Mouse (Mus musculus) T-helper 1 cell (primary cell): ENCODE results near the gene Cep295.
"Not testable (repeated sequence)": the region's sequence is repeated elsewhere in the genome, so short reads cannot be mapped to it uniquely, and the experiment has no call there.

Experiments
- in situ Hi-C: fragments of 300-600 bp; cut with MboI, MseI; formaldehyde crosslinking; loops from one replicate; pipeline ENCODE4 v1.15.1; 2025; ENCODE audit warnings: high pct_unique_total_duplicates

Cep295 gene

DNA sequence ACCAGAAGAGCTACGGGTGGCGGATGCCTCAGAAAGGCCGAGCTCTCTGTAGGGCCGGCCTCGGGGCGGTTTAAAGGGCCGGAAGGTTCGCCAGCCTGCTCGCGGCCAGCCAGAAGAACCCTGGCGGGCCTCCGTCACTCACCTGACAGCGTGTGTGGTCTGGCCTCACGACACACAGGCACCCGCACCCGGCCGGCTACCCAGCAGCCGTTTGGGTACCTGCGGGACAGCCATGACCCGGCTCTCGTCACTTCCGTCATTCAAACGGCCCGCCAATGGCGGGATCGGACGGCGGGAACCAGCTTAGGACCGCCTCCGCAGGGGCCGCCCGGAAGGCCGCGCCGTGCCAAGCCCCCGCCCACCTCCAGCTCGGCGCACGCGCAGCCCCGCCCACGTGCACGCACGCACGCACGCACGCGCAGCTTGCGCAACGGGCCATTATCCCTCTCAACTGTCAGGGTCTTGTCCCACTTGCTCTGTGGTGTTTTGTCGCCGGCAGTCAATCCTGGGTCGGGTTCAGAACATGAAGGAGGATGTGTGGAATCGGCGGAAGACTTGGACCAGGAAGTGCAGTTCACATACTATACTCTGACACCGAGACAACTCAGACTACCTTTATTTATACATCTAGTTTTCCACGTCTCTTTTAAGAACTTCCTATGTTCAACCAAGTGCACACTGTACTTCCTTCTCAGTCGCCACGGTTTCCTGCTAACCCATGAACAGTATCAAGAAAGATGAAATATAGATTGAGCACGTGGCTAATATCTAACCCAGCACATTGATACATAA, at the start of gene Cep295:
Cep295 (minus strand) TSS at position 305 of the 792 bp plus-strand sequence.
- in situ Hi-C loops, result loop anchor here (5.0 kb wide), 1 partner anchor 145 kb away; no protein-coding TSS in a partner anchor

DNA sequence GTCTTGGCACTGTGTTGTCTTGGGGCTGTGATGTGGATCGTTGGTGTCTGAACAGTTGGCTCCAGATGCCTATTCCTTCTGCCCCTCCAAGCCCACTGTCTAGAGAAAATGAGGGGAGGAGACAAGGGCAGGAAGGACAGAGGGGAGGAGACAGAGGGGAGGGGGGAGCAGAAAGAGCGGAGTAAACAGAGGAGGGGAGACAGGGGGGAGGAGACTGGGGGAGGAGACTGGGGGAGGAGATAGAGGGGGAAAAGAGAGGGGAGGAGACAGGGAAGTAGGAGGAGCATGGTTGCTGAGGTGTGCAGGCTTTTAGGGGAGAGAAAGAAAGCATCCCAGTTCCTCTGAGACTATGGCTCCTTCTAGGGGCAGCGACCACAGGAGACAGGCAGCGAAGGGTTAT, 40.0 kb upstream of the Cep295 start:
- in situ Hi-C loops, result no loop called here

DNA sequence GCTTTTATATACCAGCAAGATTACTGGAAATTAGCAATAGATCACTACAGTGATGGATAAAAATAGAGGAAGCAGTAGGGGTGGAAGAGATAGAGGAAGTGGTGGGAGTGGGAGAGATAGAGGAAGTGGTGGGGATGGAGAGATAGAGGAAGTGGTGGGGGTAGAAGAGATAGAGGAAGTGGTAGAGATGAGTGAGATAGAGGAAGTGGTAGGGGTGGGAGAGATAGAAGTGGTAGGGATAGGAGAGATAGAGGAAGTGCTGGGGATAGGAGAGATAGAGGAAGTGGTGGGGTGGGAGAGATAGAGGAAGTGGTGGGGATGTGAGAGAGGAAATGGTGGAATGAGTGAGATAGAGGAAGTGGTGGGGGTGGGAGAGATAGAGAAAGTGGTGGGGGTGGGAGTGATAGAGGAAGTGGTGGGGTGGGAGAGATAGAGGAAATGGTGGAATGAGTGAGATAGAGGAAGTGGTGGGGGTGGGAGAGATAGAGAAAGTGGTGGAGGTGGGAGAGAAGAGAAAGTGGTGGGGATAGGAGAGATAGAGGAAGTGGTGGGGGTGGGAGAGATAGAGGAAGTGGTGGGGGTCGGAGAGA, 37.9 kb upstream of the Cep295 start:
- in situ Hi-C loops, result no loop called here

DNA sequence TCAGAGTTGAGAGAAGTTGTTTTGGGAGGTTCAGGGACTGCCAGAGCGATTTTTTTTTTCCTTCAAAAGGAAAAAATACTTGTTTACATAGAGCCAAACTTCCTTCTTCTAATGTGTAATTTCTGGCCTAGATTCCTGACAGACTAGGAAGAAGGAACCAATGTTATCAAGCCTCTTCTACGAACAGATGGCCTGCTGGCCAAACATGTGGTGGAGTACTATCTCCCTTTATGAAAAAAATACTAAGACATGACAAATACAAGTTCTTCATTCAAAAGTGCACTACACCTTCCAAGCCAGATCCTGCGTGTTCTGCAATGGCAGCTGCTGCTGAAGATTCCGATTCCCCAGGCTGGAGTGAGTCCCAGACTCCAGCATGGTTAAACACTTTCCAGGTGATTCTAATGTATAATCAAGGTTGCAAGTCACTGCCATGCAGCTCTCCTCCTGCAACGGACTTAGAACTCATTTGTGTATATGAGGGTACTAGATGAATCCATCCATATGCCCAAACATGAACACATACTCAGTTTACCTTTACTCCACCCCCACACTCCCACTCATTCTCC, 29.6 kb upstream of the Cep295 start:
- in situ Hi-C loops, result no loop called here

DNA sequence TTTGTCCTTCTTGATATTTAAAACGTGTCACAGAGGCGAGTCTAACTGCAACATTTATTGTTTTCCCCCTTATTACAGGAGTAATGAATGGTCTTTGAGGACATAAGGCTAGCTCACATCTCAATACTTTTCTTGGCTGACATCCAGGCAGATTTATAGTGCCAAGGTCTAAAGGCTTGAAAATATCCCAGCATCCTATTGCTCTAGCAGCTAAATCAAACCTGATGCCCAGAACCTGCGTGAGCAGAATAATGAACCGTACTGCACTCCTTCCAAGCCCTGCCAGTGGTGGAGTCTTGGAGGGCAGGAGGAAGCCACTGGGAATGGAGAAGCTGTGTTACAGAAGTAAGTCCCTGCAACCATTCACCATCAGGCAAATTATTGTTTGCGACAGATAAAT, 26.7 kb upstream of the Cep295 start:
- in situ Hi-C loops, result no loop called here

DNA sequence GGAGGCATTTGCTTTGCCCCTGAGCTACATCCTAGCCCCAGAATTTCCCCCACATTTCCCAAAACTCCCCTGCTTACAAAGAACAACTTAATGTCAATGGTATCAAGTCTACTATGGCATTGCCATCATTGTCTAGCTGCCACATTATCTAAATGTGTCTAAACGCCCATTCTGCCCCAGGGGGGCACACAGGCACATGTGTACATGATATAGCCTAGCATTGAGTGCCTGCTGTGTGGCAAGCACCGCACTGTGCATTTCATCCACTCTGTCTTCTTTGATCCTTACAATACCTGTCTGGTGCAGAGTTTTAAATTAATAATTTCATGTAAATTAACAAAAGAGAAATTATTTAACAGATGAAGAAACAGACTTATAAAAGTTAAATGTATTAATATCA, 8.7 kb upstream of the Cep295 start:
- in situ Hi-C loops, result no loop called here

DNA sequence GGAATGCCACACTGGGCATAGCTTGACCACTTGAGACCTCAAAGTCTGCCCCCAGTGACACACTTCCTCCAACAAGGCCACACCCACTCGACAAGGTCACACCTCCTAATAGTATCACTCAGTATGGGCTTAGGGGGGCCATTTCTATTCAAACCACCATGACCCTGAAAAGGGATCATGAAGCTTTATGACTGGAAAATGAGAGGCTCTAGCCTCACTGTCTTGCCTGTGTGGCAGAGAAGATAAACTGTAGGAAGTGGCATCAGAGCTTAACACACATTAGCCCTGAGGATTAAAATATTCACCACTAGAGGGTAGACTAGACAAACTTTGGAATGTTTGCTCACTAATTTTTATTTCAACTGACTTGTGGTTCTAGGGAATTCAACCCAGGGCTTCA, 8.3 kb upstream of the Cep295 start:
- in situ Hi-C loops, result no loop called here

DNA sequence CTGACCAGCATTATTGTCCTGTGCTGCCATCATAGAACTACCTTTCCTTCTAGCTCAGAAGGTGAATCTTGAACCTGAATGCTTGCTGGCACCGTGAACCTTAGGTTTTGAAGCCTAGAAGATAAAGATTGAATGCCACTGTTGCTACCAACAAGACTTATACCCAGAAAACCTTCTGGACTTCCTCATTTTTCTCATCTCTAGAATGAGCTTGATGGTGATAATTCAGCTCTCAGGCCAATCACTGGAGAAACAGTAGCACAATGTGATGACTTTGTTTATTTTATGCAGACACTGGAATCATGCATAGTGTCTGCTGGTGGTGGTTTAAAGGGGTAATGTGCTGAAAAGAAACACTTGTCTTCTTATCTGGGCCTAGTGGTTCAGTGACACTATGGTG, 7.3 kb upstream of the Cep295 start:
- in situ Hi-C loops, result no loop called here

DNA sequence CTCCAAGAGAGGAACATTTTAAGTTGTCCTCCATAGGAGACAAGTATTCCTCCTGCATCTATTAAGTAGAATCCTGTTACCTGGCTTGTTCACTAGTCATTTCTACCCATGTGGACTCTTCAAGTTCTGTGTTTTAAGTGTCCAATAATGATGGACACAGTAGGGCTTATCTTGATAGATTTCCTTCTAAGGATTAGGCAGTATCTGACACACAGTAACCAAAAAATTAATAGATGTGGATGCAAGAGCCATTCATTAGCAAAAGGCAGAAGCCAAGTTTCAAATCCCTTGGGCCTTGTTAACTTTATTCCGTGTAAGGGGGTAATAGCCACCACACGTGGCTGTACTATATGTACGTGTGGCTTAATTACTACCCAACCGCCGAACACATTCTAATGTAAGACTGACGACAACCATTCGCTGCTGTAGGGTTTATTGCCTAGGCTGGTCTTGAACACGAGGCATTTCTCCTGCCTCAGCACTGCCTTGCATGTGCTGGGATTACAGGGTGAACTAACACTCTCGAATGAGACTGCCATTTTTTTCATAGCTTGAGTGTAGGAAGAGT, 588 bp downstream of the Cep295 start:
- in situ Hi-C loops, result loop anchor here (5.0 kb wide), 1 partner anchor 145 kb away; no protein-coding TSS in a partner anchor

DNA sequence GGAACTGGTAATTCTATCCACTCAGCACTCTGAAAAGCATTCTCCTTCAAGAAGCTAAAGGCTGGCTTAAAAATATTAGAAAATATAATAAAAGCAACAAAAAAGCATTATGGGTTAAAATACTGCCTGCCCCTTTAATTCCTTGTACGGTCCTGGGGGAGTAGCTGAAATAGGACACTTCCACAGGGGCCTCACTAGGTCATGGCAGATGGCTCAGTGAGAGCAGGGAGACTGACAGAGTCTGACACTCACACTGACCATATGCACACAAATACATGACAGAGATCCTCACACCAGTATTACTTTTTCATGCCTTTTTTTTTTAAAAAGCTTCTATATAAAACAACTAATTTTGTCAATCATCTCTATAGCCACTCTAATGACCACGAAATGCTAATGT, 7.7 kb downstream of the Cep295 start:
- in situ Hi-C loops, result loop anchor here (25.0 kb wide), 1 partner anchor 1538 kb away; no protein-coding TSS in a partner anchor

DNA sequence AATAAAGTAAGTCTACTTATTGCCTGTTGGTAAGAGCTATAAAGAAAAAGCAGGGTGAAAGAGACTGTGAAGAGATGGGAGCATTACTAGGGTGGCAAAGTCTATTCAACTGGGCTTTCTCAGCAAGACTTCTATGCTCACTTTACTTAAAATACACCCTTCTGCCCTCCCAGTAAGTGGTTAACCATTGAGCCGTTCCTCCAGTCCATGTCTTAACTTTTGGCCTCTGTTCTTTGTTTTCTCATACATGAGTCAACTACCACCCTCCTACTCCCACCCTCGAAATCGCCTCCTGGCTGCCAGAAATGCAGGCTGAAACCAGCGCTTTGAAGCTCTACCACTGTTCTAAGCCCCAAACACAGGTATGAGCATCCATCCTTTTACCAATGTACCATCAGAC, 19.8 kb downstream of the Cep295 start:
- in situ Hi-C loops, result loop anchor here (25.0 kb wide), 1 partner anchor 1525 kb away; no protein-coding TSS in a partner anchor

DNA sequence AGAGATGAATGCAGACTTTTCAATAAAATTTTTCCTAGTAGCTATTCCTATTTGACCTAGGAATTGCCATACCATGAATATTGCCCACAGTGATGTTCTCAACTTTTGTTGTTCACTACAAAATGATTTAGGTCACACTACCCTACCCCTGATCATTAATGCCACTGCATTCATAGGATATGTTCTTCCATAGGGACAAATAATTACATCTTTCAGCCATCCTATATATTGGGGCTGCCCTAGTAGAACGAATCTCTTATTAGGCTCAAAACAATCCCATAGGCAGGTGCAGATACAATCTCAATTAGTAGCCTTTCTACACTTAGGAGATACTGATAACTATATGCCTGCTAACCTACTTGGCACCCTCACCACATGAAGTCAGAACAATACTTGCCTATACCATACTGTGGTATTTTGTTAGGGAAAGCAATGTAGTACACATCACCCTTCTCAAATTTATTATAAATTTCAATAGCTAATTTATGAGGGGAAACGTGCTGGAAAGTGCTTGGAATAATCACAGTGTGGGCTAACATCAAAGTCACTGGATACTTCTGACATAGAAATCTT, 39.3 kb downstream of the Cep295 start:
- in situ Hi-C loops, result no loop called here

DNA sequence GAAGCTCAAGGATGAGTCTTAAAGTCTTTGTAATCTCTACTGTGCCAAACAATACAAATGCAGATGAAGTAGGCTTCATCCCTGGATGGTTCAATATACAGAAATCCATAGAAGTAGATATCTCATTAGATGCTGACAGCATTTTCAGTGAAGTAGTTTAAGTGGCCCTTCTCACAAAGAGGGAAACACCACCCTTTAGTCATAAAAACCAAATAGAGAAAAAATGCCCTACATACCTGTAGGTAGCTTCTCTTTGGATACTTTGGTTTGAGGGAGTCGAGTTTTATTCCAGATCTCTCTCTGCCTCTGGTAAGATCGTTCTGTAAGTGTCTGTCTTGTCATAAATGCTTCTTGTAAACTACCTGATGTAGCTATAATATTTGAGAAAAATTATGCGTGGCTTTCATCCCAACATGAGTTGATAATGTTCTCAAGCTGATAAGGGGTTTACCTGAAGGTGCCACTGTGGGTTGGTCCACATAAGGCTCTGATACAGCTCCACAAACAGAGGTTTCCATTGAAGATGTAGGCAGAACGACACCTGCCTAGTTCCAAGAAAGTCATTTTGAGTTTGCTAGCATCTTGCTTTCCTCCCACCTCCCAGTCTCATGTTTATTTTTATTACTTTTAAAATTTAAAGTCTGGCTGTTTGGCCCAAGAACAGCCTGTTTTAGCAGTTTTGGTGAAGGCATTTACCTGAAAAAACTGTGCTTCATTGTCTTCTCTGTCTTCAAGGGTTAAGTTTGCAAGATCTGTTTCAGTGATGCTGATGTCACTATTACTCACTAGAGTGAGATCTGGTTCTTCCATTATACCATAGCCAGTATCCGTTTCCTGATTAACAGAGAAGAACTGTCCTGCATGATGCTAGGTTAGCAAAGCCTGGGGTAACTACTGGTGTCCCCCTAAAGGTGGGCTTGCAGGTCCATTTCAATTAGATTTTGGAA, 40.1 kb downstream of the Cep295 start:
- in situ Hi-C loops, result no loop called here

DNA sequence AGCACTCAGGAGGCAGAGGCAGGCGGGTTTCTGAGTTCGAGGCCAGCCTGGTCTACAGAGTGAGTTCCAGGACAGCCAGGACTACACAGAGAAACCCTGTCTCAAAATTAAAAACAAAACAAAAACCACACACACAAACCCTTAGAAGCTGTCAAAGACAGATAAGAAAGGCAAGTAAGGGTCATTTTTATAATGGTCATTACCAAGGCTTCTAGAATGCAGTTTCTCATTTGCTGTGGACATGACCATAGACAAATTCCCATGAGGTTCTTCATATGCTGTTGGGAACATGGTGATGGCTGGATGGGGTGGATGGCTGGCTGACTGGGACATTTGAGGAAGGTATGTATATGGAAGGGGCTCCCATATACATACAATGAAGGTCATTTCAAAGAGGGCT, 41.3 kb downstream of the Cep295 start:
- in situ Hi-C loops, result not testable (repeated sequence)

DNA sequence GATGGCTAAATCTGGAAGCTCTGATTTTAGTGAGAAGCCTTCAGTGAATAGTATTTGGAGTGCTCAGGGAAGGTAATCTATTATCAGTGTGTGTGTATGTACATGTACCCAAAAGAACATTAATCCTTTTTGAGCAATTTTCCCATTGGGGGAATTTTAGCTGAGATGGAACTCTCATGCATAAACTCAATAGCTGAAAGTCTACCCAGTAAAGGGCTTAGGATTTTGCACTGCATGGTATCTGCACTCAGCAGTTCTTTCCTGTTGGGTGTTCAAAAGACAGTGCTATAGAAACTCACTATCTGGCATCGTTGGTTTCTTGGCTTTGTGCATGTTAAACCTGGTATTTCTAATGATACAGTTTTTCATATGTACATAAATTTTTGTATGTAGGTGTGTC, 43.0 kb downstream of the Cep295 start:
- in situ Hi-C loops, result no loop called here

DNA sequence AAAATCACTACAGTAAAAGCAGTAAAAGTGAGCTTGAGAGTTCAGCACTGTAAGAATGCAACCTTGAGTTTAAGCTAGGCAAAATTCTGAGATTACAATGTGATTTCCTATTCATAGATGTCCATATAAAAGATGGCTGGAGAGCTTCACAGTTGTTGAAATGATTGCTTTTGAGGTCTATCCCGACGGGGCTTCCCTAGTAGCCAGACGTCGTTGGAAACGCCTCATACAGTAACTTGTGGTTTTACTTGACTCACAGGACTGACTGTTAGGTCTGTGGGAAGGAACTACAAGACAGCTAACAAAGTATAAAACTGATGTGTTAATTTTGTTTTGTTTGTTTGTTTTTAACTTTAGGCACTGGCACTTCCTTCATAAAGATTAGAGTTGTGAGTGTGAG, 44.0 kb downstream of the Cep295 start:
- in situ Hi-C loops, result no loop called here

DNA sequence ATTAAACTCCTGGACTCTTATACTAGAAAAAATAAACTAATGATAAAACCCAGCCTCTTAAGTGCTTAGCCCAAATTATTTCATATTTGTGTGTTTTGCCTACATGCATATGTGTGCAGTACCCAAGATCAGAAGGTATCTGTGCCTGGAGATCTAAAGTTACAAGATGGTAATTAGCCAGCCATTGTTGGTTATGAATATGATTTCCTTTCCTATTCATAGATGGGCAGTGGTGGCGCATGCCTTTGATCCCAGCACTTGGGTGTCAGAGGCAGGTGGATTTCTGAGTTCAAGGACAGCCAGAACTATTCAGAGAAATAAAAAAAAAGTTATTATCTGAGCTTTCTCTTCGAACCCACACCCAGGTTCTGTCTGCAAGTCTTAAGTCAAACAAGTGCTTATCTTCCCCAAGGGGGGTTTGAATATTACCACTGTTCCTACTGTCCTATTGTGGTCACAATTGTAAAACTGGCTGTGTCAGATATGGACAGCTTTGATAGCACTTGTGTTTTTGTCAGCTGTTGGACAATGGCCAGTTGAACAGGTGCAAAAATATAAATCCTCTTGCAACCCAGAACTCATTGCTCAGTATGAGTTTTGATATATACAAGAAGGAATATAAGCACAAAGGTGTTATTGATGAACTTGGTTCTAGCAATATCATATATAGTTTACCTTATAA, 45.4 kb downstream of the Cep295 start:
- in situ Hi-C loops, result no loop called here

DNA sequence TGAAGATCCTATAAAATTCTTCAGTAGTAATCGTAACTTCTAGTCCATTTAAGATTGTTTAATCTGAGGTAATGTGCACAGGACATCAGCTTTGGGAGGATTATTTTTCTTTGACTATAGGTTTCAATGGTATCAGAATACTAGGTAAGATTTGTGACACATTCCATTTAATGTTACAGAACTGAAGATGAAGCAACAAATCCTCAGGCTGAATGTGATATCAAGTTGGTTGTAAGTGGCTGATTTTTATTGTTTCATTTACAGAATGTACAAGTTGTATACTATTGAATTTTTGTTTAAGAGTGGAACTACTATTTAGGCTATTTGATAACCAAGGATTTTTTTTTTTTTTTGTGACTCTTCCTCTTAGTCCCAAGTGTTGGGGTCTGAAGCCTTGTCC, 47.4 kb downstream of the Cep295 start:
- in situ Hi-C loops, result no loop called here

DNA sequence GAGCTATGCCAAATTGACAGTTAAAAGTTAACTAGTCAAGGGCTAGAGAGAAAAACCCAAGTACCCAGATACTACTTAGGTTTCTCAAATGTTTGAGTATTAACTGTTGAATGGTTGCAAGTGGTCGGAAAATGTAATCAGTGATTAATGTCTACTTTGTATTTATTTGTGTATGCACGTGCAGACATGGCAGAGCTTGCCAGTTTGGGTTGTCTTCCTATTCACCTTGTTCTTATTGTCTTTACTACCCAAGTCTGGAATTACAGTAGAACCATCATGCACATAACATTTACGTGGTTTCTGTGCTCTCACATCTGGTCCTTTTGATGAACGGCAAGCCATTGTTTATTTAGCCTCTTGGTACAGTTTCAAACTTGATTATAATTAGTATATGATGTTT, 48.2 kb downstream of the Cep295 start:
- in situ Hi-C loops, result no loop called here

DNA sequence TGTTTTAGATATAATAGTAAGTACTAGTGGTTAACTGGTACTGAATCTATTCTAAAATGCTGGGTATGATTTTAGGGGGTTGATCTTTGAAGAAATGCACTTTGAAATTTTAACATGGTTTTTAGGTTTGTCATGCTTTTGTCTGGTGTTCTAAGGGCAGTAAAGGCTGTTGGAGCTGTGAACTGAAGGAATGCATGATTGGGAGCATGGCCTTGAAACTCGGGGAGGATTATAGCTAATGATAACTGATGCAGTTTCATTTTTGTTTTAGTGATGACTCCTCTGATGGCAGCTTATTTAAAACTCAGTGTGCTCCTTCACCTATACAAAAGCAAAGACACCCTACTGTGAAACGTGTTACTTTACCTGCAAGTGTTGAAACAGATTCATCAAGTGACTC, 49.3 kb downstream of the Cep295 start:
- in situ Hi-C loops, result no loop called here

DNA sequence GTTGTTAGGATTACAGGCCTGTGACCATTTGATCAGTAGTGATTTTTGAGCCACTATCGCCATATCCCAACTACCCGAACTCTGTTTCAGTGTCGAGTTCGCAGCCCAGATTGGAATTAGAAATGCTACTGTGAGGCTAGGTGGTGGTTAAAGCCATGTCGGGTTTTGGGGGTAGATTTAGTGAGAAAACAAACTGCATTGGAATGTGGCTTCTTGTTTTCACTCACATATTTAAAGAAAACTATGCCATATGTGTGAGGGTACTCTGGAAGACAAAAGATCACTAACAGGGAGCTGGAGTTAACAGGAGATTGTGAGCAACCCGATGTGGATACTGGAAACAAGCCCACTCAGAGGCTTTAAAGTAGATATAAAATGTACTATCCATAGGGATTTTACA, 50.3 kb downstream of the Cep295 start:
- in situ Hi-C loops, result no loop called here
